Mouse (Mus musculus) hindbrain, embryonic 14.5 days (tissue): ENCODE results near the gene Fbxw7. TPM values are rescaled to one million over a fixed set of nuclear protein-coding genes. Genes with fewer than 3 reads are reported as not detected.
A peak's percentile ranks its signal among the peaks of the same experiment; 100 is the strongest.

Experiments used
- ATAC-seq: fragments of 200-750 bp; cut with Nextera tagmentation; 2 replicates; pipeline ENCODE4 v1.8.0; 2017; ENCODE audit warnings: moderate number of reproducible peaks, mild to moderate bottlenecking, moderate TSS enrichment, moderate library complexity; ENCODE audit not compliant: low FRiP score
- DNase-seq: peaks from one replicate; pipeline ENCODE4 v3.0.0-alpha.2; 2015; ENCODE audit warnings: low spot score
- H3K27ac ChIP-seq: fragments of 300-500 bp; sonication (generic); 2 replicates; pipeline ENCODE4 v1.5.1; 2014; ENCODE audit warnings: mild to moderate bottlenecking, moderate library complexity
- H3K27me3 ChIP-seq: fragments of 300-500 bp; sonication (generic); 2 replicates; pipeline ENCODE4 v1.6.1; 2014; ENCODE audit warnings: mild to moderate bottlenecking, low read length, mixed read lengths; ENCODE audit not compliant: control insufficient read depth, insufficient read depth
- H3K36me3 ChIP-seq: fragments of 300-500 bp; sonication (generic); replicated peaks from 2 replicates; pipeline ENCODE4 v1.6.1; 2014; ENCODE audit not compliant: control insufficient read depth, insufficient read depth
- H3K4me1 ChIP-seq: fragments of 300-500 bp; sonication (generic); replicated peaks from 2 replicates; pipeline ENCODE4 v1.6.1; 2014; ENCODE audit warnings: antibody characterized with exemption, low read length, mixed read lengths; ENCODE audit not compliant: control insufficient read depth, insufficient read depth
- H3K4me2 ChIP-seq: fragments of 300-500 bp; sonication (generic); replicated peaks from 2 replicates; pipeline ENCODE4 v1.6.1; 2014; ENCODE audit warnings: mild to moderate bottlenecking, moderate library complexity
- H3K4me3 ChIP-seq: fragments of 300-500 bp; sonication (generic); replicated peaks from 2 replicates; pipeline ENCODE4 v1.5.1; 2014; ENCODE audit warnings: mild to moderate bottlenecking, low read length
- H3K9ac ChIP-seq: fragments of 300-500 bp; sonication (generic); 2 replicates; pipeline ENCODE4 v1.6.1; 2014
- H3K9me3 ChIP-seq: fragments of 300-500 bp; sonication (generic); 2 replicates; pipeline ENCODE4 v1.6.1; 2016; ENCODE audit warnings: low read length; ENCODE audit not compliant: control insufficient read depth
- WGBS: fragments of 180-500 bp; shearing (Covaris S2); extraction: QIAGEN DNeasy Blood & Tissue Kit; methylation state at CpG from one replicate; pipeline ENCODE4 v1.1.7; 2014; 5-methylcytosine and 5-hydroxymethylcytosine counted together
- polyA plus RNA-seq: library from polyadenylated mRNA; unstranded; fragments of >200 nt; fragmentation: Nextera tagmentation; extraction: Ambion mirVana; gene quantifications from 2 replicates; pipeline ENCODE4 v1.2.1, GENCODE M21; 2014

Gene Fbxw7
- polyA plus RNA-seq, 1 experiment from 2014 or later, result 38.0 TPM

GRCm38 (mm10) chr3:84816951-84817350, 1.9 kb downstream of the Fbxw7 start:
- Histone ChIP-seq H3K4me3 (no peak overlapping the region), H3K27me3 (no peaks in the 10 kb centered on the region), H3K9ac (no peak overlapping the region), H3K4me1 (peaks cover 27% of the 10 kb centered on the region), H3K9me3 (no peaks in the 10 kb centered on the region), H3K27ac (no peak overlapping the region), H3K4me2 (0 out of 2 replicates have a peak overlapping the region, but pooled peaks have one; percentile 99), H3K36me3 (no peaks in the 10 kb centered on the region)
- WGBS, result 75% methylated on average over 1 of the region's 1 CpGs
- DNase-seq (no peak), ATAC-seq (no peak)

GRCm38 (mm10) chr3:84820654-84821201, 5.7 kb downstream of the Fbxw7 start:
- H3K27ac ChIP-seq, result no peak overlapping the region
- H3K9ac ChIP-seq, result no peak overlapping the region
- ATAC-seq (no peak), DNase-seq (no peak)
- H3K36me3 ChIP-seq, result no peaks in the 10 kb centered on the region
- no peak overlapping the region for H3K4me2 ChIP-seq
- no peaks in the 10 kb centered on the region for H3K9me3 ChIP-seq
- H3K27me3 ChIP-seq, result no peaks in the 10 kb centered on the region
- no peak overlapping the region for H3K4me3 ChIP-seq
- WGBS, result 30% methylated on average over 2 of the region's 2 CpGs
- H3K4me1 ChIP-seq, result peaks cover 13% of the 10 kb centered on the region

GRCm38 (mm10) chr3:84825990-84826389, 10.9 kb downstream of the Fbxw7 start:
- no peak for ATAC-seq
- WGBS, result 66% methylated on average over 5 of the region's 5 CpGs
- DNase-seq, result no peak
- no peaks in the 10 kb centered on the region for H3K27me3 ChIP-seq
- H3K4me1 ChIP-seq, result no peaks in the 10 kb centered on the region
- no peaks in the 10 kb centered on the region for H3K36me3 ChIP-seq
- H3K9me3 ChIP-seq, result no peaks in the 10 kb centered on the region
- H3K9ac ChIP-seq, result no peak overlapping the region
- H3K27ac ChIP-seq, result no peak overlapping the region
- no peak overlapping the region for H3K4me3 ChIP-seq
- H3K4me2 ChIP-seq, result no peak overlapping the region

- WGBS, result 73% methylated on average over 3 of the region's 3 CpGs
- ATAC-seq, result no peak
- no peak overlapping the region for H3K9ac ChIP-seq
These were observed 11.3 kb downstream of the Fbxw7 start for GRCm38 (mm10) chr3:84826405-84826804.

GRCm38 (mm10) chr3:84826938-84827337, 11.9 kb downstream of the Fbxw7 start:
- no peak for DNase-seq
- Histone ChIP-seq H3K27me3 (no peaks in the 10 kb centered on the region), H3K36me3 (no peaks in the 10 kb centered on the region), H3K4me3 (no peak overlapping the region), H3K27ac (no peak overlapping the region), H3K4me2 (no peak overlapping the region), H3K9ac (no peak overlapping the region), H3K4me1 (no peaks in the 10 kb centered on the region), H3K9me3 (no peaks in the 10 kb centered on the region)
- 61% methylated on average over 3 of the region's 3 CpGs for WGBS
- no peak for ATAC-seq

More at GRCm38 (mm10) chr3:84826405-84826804, 11.3 kb downstream of the Fbxw7 start:
- DNase-seq, result no peak
- Histone ChIP-seq H3K4me3 (no peak overlapping the region), H3K9me3 (no peaks in the 10 kb centered on the region), H3K36me3 (no peaks in the 10 kb centered on the region), H3K4me2 (no peak overlapping the region), H3K4me1 (no peaks in the 10 kb centered on the region), H3K27ac (no peak overlapping the region), H3K27me3 (no peaks in the 10 kb centered on the region)

- 89% methylated on average over 4 of the region's 4 CpGs for WGBS
- no peak for ATAC-seq
These were observed 12.5 kb downstream of the Fbxw7 start for GRCm38 (mm10) chr3:84827617-84828016.

GRCm38 (mm10) chr3:84829366-84829765, 14.3 kb downstream of the Fbxw7 start:
- H3K4me3 ChIP-seq, result no peak overlapping the region
- no peaks in the 10 kb centered on the region for H3K36me3 ChIP-seq
- H3K27ac ChIP-seq, result no peak overlapping the region
- no peak overlapping the region for H3K9ac ChIP-seq
- WGBS, result 83% methylated on average over 1 of the region's 1 CpGs
- ATAC-seq (no peak), DNase-seq (no peak)
- H3K4me2 ChIP-seq, result no peak overlapping the region
- H3K9me3 ChIP-seq, result no peaks in the 10 kb centered on the region
- H3K27me3 ChIP-seq, result no peaks in the 10 kb centered on the region
- no peaks in the 10 kb centered on the region for H3K4me1 ChIP-seq

More at GRCm38 (mm10) chr3:84827617-84828016, 12.5 kb downstream of the Fbxw7 start:
- Histone ChIP-seq H3K9me3 (no peaks in the 10 kb centered on the region), H3K4me3 (no peak overlapping the region), H3K27ac (no peak overlapping the region), H3K9ac (no peak overlapping the region), H3K27me3 (no peaks in the 10 kb centered on the region), H3K36me3 (no peaks in the 10 kb centered on the region), H3K4me2 (no peak overlapping the region), H3K4me1 (no peaks in the 10 kb centered on the region)
- DNase-seq, result no peak

- no peak overlapping the region for H3K4me3 ChIP-seq
- H3K27ac ChIP-seq, result no peak overlapping the region
- DNase-seq (no peak), ATAC-seq (no peak)
- H3K36me3 ChIP-seq, result no peaks in the 10 kb centered on the region
- H3K4me2 ChIP-seq, result no peak overlapping the region
- no peak overlapping the region for H3K9ac ChIP-seq
- no peaks in the 10 kb centered on the region for H3K27me3 ChIP-seq
- no peaks in the 10 kb centered on the region for H3K4me1 ChIP-seq
- no peaks in the 10 kb centered on the region for H3K9me3 ChIP-seq
- WGBS, result 68% methylated on average over 5 of the region's 5 CpGs
These were observed 21.0 kb downstream of the Fbxw7 start for GRCm38 (mm10) chr3:84836029-84836428.

- Histone ChIP-seq H3K36me3 (no peaks in the 10 kb centered on the region), H3K4me3 (no peak overlapping the region), H3K9ac (no peak overlapping the region), H3K27ac (no peak overlapping the region), H3K9me3 (no peaks in the 10 kb centered on the region), H3K4me1 (no peaks in the 10 kb centered on the region), H3K4me2 (no peak overlapping the region), H3K27me3 (no peaks in the 10 kb centered on the region)
- WGBS, result 90% methylated on average over 3 of the region's 3 CpGs
- ATAC-seq (no peak), DNase-seq (no peak)
These were observed 22.9 kb downstream of the Fbxw7 start for GRCm38 (mm10) chr3:84837984-84838383.

- ATAC-seq (no peak), DNase-seq (no peak)
- H3K9me3 ChIP-seq, result no peaks in the 10 kb centered on the region
- no peak overlapping the region for H3K9ac ChIP-seq
- no peak overlapping the region for H3K27ac ChIP-seq
- WGBS, result 87% methylated on average over 5 of the region's 5 CpGs
- no peak overlapping the region for H3K4me2 ChIP-seq
- no peak overlapping the region for H3K4me3 ChIP-seq
- H3K4me1 ChIP-seq, result no peaks in the 10 kb centered on the region
- no peaks in the 10 kb centered on the region for H3K27me3 ChIP-seq
- H3K36me3 ChIP-seq, result no peaks in the 10 kb centered on the region
These were observed 24.4 kb downstream of the Fbxw7 start for GRCm38 (mm10) chr3:84839499-84839898.
